Mouse (Mus musculus): ENCODE measurements around the gene Adamts6.

- no peak for TF ChIP-seq POLR2A (IDR thresholded peaks at IDR 0.05; ENCODE audit: borderline replicate concordance, extremely low read depth, low read depth, low read length)
- TF ChIP-seq CTCF (IDR thresholded peaks at IDR 0.05; ENCODE audit: insufficient read depth, low read length), result no peak
Measured at GRCm38 (mm10) chr13:104285737-104286311, 1.8 kb upstream of the Adamts6 start.
